Mouse (Mus musculus): Measurements from ENCODE around the gene Olfr1274-ps. TPM values are rescaled to one million over a fixed set of nuclear protein-coding genes. Genes with fewer than 3 reads are reported as not detected.
"Not testable (repeated sequence)": the region's sequence is repeated elsewhere in the genome, so short reads cannot be mapped to it uniquely, and the experiment has no call there.

Gene Olfr1274-ps
- polyA plus RNA-seq (2016; fragmentation: Nextera tagmentation; extraction: Ambion mirVana): not detected in 2 replicates

- H3K27ac ChIP-seq; H3K36me3 ChIP-seq; H3K27me3 ChIP-seq (replicated peaks); H3K4me2 ChIP-seq; ATAC-seq; H3K9me3 ChIP-seq (replicated peaks); H3K4me3 ChIP-seq; H3K9ac ChIP-seq; H3K4me1 ChIP-seq: not testable (repeated sequence)
- WGBS (ENCODE audit: insufficient replicate concordance): 61% methylated on average over 5 of the region's 7 CpGs
These were observed at the start of gene Olfr1274-ps for GRCm38 (mm10) chr2:90398633-90399107. Gene Olfr1274-ps, plus strand, starts transcription at chr2:90398683.

- H3K9me3 ChIP-seq (replicated peaks); H3K4me1 ChIP-seq; H3K27ac ChIP-seq; H3K27me3 ChIP-seq (replicated peaks); H3K4me2 ChIP-seq; H3K36me3 ChIP-seq; H3K4me3 ChIP-seq; ATAC-seq; H3K9ac ChIP-seq: not testable (repeated sequence)
- no CpG with 5 or more reads among the region's 6 CpGs for WGBS (ENCODE audit: insufficient replicate concordance)
These were observed 47.4 kb upstream of the Olfr1274-ps start for GRCm38 (mm10) chr2:90351047-90351446.

GRCm38 (mm10) chr2:90351540-90351939, 46.9 kb upstream of the Olfr1274-ps start:
- H3K36me3 ChIP-seq; ATAC-seq; H3K9me3 ChIP-seq (replicated peaks); H3K27ac ChIP-seq; H3K27me3 ChIP-seq (replicated peaks); H3K9ac ChIP-seq; H3K4me1 ChIP-seq; H3K4me2 ChIP-seq; H3K4me3 ChIP-seq: not testable (repeated sequence)
- no CpG with 5 or more reads among the region's 3 CpGs for WGBS (ENCODE audit: insufficient replicate concordance)

GRCm38 (mm10) chr2:90359229-90359628, 39.3 kb upstream of the Olfr1274-ps start:
- not testable (repeated sequence) for ATAC-seq; H3K9ac ChIP-seq; H3K27me3 ChIP-seq (replicated peaks); H3K4me3 ChIP-seq; H3K27ac ChIP-seq; H3K4me1 ChIP-seq; H3K4me2 ChIP-seq; H3K36me3 ChIP-seq; H3K9me3 ChIP-seq (replicated peaks)
- no CpG with 5 or more reads among the region's 5 CpGs for WGBS (ENCODE audit: insufficient replicate concordance)

DNA sequence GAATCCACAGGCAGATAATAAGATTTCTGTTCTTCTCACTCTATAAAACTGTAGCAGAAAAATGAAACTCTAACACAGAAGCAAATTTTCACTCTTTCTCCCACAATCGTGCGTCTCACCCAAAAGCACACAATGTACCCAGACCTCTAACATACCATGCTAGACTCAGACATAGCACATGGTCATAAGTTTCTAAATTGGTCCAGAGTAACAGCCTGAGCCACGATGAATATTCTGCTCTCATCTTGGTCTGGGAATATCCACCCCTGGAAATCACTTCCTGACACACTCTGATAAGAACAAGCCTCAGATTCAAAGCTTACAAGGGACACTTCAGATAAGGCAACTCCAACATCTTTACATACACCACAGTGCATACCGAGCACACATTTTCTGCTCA, 38.3 kb upstream of the Olfr1274-ps start:
- WGBS (ENCODE audit: insufficient replicate concordance): no CpG with 5 or more reads among the region's 4 CpGs

GRCm38 (mm10) chr2:90414110-90414821, 15.8 kb downstream of the Olfr1274-ps start:
- WGBS (ENCODE audit: insufficient replicate concordance): 66% methylated on average over 4 of the region's 4 CpGs
- not testable (repeated sequence) for H3K27ac ChIP-seq; H3K4me1 ChIP-seq; ATAC-seq; H3K4me2 ChIP-seq; H3K27me3 ChIP-seq (replicated peaks); H3K36me3 ChIP-seq; H3K9me3 ChIP-seq (replicated peaks); H3K4me3 ChIP-seq; H3K9ac ChIP-seq

More for the DNA sequence above, 38.3 kb upstream of the Olfr1274-ps start:
- H3K4me3 ChIP-seq; H3K9me3 ChIP-seq (replicated peaks); H3K4me1 ChIP-seq; H3K9ac ChIP-seq; H3K36me3 ChIP-seq; ATAC-seq; H3K27me3 ChIP-seq (replicated peaks); H3K4me2 ChIP-seq; H3K27ac ChIP-seq: not testable (repeated sequence)

DNA sequence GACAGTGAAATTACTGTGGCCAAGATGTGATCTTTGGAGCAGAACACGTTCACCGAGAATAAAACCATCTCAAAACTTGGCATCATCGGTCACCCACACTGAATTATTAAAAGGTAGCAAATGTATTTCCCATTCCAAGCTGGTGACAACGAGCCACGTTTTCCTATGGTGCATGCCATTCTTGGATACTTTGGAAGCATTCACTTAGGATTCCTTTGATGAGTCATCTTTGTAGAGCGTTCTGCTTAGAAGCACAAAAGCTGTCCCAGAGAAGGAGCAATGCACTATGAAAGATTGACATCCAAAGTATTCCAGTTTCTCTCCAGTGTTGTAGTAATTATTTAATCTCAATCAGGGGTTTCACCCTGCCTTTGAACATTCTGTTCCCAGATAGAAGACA, 23.8 kb downstream of the Olfr1274-ps start:
- H3K9me3 ChIP-seq (replicated peaks); H3K4me3 ChIP-seq; H3K36me3 ChIP-seq; H3K4me2 ChIP-seq; H3K9ac ChIP-seq; ATAC-seq; H3K4me1 ChIP-seq; H3K27ac ChIP-seq; H3K27me3 ChIP-seq (replicated peaks): not testable (repeated sequence)
- WGBS (ENCODE audit: insufficient replicate concordance): 73% methylated on average over 6 of the region's 6 CpGs

DNA sequence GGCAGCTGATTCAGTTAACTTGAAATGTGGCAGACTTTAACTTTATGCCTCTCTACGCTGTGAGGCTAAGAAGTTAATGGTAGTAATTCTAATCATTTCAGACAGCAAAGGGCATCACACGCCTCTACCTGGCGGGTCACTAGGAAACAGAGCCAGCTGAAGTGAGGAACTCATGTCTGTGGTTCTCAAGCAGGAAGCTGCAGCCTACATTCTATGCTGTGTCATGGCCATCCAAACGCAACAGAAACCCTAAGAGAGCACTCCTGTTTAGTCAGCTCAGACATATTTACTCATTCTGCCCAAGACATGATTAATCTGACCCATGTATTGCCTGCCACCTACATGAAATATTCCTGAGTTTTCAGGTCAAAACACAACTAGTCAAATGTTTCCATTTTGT, 26.5 kb downstream of the Olfr1274-ps start:
- no CpG with 5 or more reads among the region's 4 CpGs for WGBS (ENCODE audit: insufficient replicate concordance)
- H3K9ac ChIP-seq; H3K4me1 ChIP-seq; H3K27ac ChIP-seq; H3K27me3 ChIP-seq (replicated peaks); H3K9me3 ChIP-seq (replicated peaks); H3K4me2 ChIP-seq; H3K36me3 ChIP-seq; H3K4me3 ChIP-seq; ATAC-seq: not testable (repeated sequence)

DNA sequence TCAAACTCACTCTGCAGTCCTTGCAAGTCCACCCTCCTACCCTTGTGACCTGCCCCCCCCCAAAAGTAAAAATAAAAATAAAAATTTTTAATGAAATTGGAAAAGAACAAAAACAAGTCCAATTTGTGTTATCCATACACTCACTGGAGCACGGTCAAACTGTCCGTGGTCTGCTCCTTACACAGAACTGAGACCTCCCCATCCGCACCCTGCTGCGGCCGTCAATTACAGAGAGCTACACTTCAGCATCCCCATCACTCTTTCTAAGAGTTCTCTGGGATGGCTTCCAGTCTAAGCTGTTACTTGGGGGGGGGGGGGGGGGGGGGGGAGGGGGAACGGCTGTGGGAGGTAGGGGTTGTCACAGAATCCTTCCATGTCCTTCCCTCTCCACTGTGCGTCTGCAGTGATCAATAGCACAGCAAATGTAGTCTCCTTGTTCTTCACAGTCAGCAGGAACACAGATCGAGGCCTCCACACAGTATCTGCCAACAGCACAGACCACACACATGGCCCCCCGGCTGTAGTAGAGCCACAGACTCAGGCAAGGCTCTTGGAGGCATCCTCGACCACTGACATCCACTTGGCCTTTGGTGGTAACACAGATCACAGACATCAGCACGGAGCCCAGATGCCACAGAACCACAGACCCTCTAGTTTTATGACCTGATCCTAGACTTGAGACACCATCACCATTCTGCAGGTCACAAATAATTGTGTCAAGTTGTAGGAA, 30.7 kb downstream of the Olfr1274-ps start:
- not testable (repeated sequence) for H3K4me3 ChIP-seq; H3K27ac ChIP-seq; H3K9me3 ChIP-seq (replicated peaks); H3K27me3 ChIP-seq (replicated peaks); H3K4me2 ChIP-seq; ATAC-seq; H3K4me1 ChIP-seq; H3K36me3 ChIP-seq; H3K9ac ChIP-seq
- 100% methylated on average over 1 of the region's 11 CpGs for WGBS (ENCODE audit: insufficient replicate concordance)

DNA sequence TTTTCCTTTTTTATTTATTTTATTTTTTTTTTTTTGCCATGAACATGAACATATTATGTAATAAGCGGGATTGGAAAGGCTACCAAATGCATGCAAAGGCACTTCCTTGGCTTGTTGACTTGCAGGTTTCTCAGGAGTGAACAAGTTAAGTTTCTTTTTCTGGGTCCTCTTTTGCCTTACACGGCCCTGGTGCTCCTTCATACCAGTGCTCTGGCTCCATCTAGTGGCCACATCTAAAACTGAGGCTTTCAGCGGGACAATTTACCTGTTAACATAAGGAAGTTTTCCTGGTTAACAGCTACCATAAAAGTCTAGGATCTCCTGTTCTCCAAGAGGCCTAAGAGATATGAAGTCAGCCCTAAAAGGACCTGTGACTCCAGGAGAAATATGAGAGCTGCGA, 31.3 kb downstream of the Olfr1274-ps start:
- H3K27me3 ChIP-seq (replicated peaks); ATAC-seq; H3K9me3 ChIP-seq (replicated peaks); H3K4me3 ChIP-seq; H3K27ac ChIP-seq; H3K4me2 ChIP-seq; H3K9ac ChIP-seq; H3K4me1 ChIP-seq; H3K36me3 ChIP-seq: not testable (repeated sequence)
- WGBS (ENCODE audit: insufficient replicate concordance): no CpG with 5 or more reads among the region's 4 CpGs

GRCm38 (mm10) chr2:90437453-90437852, 39.0 kb downstream of the Olfr1274-ps start:
- not testable (repeated sequence) for H3K4me3 ChIP-seq; H3K4me1 ChIP-seq; H3K27me3 ChIP-seq (replicated peaks); H3K4me2 ChIP-seq; H3K36me3 ChIP-seq; H3K9me3 ChIP-seq (replicated peaks); H3K27ac ChIP-seq; ATAC-seq; H3K9ac ChIP-seq
- 56% methylated on average over 1 of the region's 5 CpGs for WGBS (ENCODE audit: insufficient replicate concordance)

- H3K27ac ChIP-seq; H3K36me3 ChIP-seq; H3K9ac ChIP-seq; H3K27me3 ChIP-seq (replicated peaks); H3K4me1 ChIP-seq; ATAC-seq; H3K4me3 ChIP-seq; H3K9me3 ChIP-seq (replicated peaks); H3K4me2 ChIP-seq: not testable (repeated sequence)
These were observed 41.7 kb downstream of the Olfr1274-ps start for GRCm38 (mm10) chr2:90440169-90440568.

All from liver, embryonic 12.5 days (tissue).